12 mouse cellular contexts compared by ENCODE assay signal in the genomic region with DNA sequence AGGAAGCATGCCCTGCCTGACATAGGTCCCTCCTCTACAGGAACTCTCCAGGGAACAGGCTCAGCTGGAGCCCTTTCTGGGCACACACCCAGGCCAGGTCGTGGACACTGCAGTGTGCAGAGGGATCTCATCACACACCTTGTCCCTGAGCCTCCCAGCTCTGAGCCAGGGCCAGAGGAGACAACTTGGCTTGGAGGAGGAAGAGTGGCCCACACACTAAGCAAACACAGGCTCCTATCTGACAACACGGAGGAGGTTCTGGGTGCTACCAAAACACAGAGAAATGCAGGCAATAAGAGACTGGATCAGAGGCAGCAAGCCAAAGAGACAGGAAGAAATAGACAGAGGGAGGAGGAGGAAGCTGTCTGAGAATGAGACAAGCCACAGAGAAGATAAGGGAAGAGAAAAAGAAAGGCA. TPM values are rescaled to one million over a fixed set of nuclear protein-coding genes. Genes with fewer than 3 reads are reported as not detected.
DNase-seq lines count a peak whose midpoint lies in the region; ATAC-seq and TF ChIP-seq lines count a peak whose summit lies in the region.
"Had no signal": no experiment of that assay in that cellular context is flagged by ENCODE, and none has a peak within 500 bp of the region (broad histone marks: within the 10 kb centered on the region; RNA-seq: fewer than 3 reads in every experiment).

No protein-coding gene starts in this region.

- H3K4me3 ChIP-seq in lung, embryonic 14.5 days (ENCODE audit: low read depth, low read length): no peak overlapping the region
- H3K4me3 ChIP-seq in lung, adult 2 months (replicated peaks; ENCODE audit: extremely low read depth, low read depth, low read length): no peak overlapping the region
- H3K4me3 ChIP-seq in heart, embryonic 11.5 days (ENCODE audit: low read depth, low read length): no peak overlapping the region
- no peak overlapping the region for H3K4me3 ChIP-seq in liver, postnatal 0 days (ENCODE audit: low read depth, low read length)
- H3K4me3 ChIP-seq in cerebellum, adult 2 months (replicated peaks; ENCODE audit: insufficient read depth, low read depth, low read length): no peak overlapping the region

- TF ChIP-seq CTCF in lung, embryonic 14.5 days (IDR thresholded peaks at IDR 0.05; ENCODE audit: low read depth): no peak
- no peak for TF ChIP-seq CTCF in lung, adult 2 months (IDR thresholded peaks at IDR 0.05; ENCODE audit: insufficient read depth, low read length)
- no peak for TF ChIP-seq CTCF in liver, postnatal 0 days (IDR thresholded peaks at IDR 0.05; ENCODE audit: low read depth)
- no peak for TF ChIP-seq CTCF in cerebellum, adult 2 months (IDR thresholded peaks at IDR 0.05; ENCODE audit: borderline replicate concordance, insufficient read depth, low read depth, low read length)

- peak overlapping the region; percentile 77 for H3K27ac ChIP-seq in lung, embryonic 14.5 days (ENCODE audit: low read depth)
- H3K27ac ChIP-seq in heart, embryonic 11.5 days (ENCODE audit: low read depth, low read length): peak overlapping the region; percentile 64
- H3K27ac ChIP-seq in liver, postnatal 0 days (ENCODE audit: low read depth): peak overlapping the region; percentile 56; the same call in 1 of the 2 replicates
- no peak overlapping the region for H3K27ac ChIP-seq in cerebellum, adult 2 months (ENCODE audit: insufficient read depth, low read length)

- peak; percentile 30; the same call in 1 of the 2 replicates for ATAC-seq in lung, embryonic 14.5 days (ENCODE audit: insufficient read depth)
- ATAC-seq in heart, embryonic 11.5 days (replicated peaks; ENCODE audit: insufficient number of reproducible peaks, low FRiP score, low TSS enrichment): no peak
- peak; percentile 8; the same call in 1 of the 2 replicates for ATAC-seq in liver, postnatal 0 days
- ATAC-seq: midbrain, embryonic 16.5 days; Patski had no signal

- 0 out of 2 replicates have a peak overlapping the region, but pooled peaks have one; percentile 24 for H3K9ac ChIP-seq in lung, embryonic 14.5 days
- 0 out of 2 replicates have a peak overlapping the region, but pooled peaks have one; percentile 22 for H3K9ac ChIP-seq in heart, embryonic 11.5 days (ENCODE audit: low read depth, low read length)
- no peak overlapping the region for H3K9ac ChIP-seq in liver, postnatal 0 days (replicated peaks)

- H3K27me3 ChIP-seq in lung, embryonic 14.5 days (ENCODE audit: insufficient read depth, low read length): no peaks in the 10 kb centered on the region
- 0 out of 2 replicates have a peak, but pooled peaks cover 4% of the 10 kb centered on the region for H3K27me3 ChIP-seq in heart, embryonic 11.5 days (ENCODE audit: control insufficient read depth, insufficient read depth, low read length)
- H3K27me3 ChIP-seq in liver, postnatal 0 days (ENCODE audit: insufficient read depth, low read length): no peaks in the 10 kb centered on the region
- H3K27me3 ChIP-seq in cerebellum, adult 2 months (ENCODE audit: control insufficient read depth, insufficient read depth, low read length): no peaks in the 10 kb centered on the region
- H3K27me3 ChIP-seq: Patski had no signal

- peak; percentile 55 for DNase-seq in adrenal gland, postnatal 10 days
- DNase-seq in adrenal gland, postnatal 14 days: no peak
- DNase-seq in lung, embryonic 14.5 days: peak; percentile 65
- no peak for DNase-seq in lung, adult 2 months
- DNase-seq in liver, postnatal 0 days: no peak
- no peak for DNase-seq in layer of hippocampus, postnatal 36 days
- DNase-seq in cerebellum, adult 2 months: no peak
- DNase-seq: cerebellum, adult 11 months had no signal

- no peaks in the 10 kb centered on the region for H3K9me3 ChIP-seq in lung, embryonic 14.5 days (ENCODE audit: low read depth, low read length)
- H3K9me3 ChIP-seq in heart, embryonic 11.5 days (replicated peaks; ENCODE audit: control insufficient read depth, low read length): no peaks in the 10 kb centered on the region
- no peaks in the 10 kb centered on the region for H3K9me3 ChIP-seq in liver, postnatal 0 days (ENCODE audit: low read length)

- peaks cover 7% of the 10 kb centered on the region; the same call in 1 of the 2 replicates for H3K36me3 ChIP-seq in lung, embryonic 14.5 days (ENCODE audit: insufficient read depth)
- no peaks in the 10 kb centered on the region for H3K36me3 ChIP-seq in heart, embryonic 11.5 days (ENCODE audit: control insufficient read depth, insufficient read depth, low read length)
- no peaks in the 10 kb centered on the region for H3K36me3 ChIP-seq in liver, postnatal 0 days (replicated peaks; ENCODE audit: insufficient read depth, low read length)

- H3K4me1 ChIP-seq in lung, embryonic 14.5 days (ENCODE audit: insufficient read depth): peaks cover 25% of the 10 kb centered on the region
- H3K4me1 ChIP-seq in lung, adult 2 months (ENCODE audit: control insufficient read depth, insufficient read depth, low read length): peaks cover 28% of the 10 kb centered on the region
- H3K4me1 ChIP-seq in heart, embryonic 11.5 days (ENCODE audit: control insufficient read depth, insufficient read depth, low read length): peaks cover 30% of the 10 kb centered on the region
- H3K4me1 ChIP-seq in liver, postnatal 0 days (ENCODE audit: insufficient read depth): peaks cover 13% of the 10 kb centered on the region; the same call in 1 of the 2 replicates
- H3K4me1 ChIP-seq in cerebellum, adult 2 months (ENCODE audit: control insufficient read depth, insufficient read depth, low read length): no peaks in the 10 kb centered on the region; the same call in 1 of the 2 replicates

- WGBS in lung, embryonic 14.5 days: 7% methylated on average over 2 of the region's 2 CpGs
- WGBS in lung, adult 2 months: 6% methylated on average over 2 of the region's 2 CpGs
- 33% methylated on average over 2 of the region's 2 CpGs for WGBS in heart, embryonic 11.5 days (ENCODE audit: insufficient replicate concordance)
- WGBS in liver, postnatal 0 days (ENCODE audit: insufficient replicate concordance): 4% methylated on average over 2 of the region's 2 CpGs
- WGBS in cerebellum, adult 2 months: 28% methylated on average over 2 of the region's 2 CpGs

- H3K4me2 ChIP-seq in lung, embryonic 14.5 days: 0 out of 2 replicates have a peak overlapping the region, but pooled peaks have one; percentile 10
- H3K4me2 ChIP-seq in heart, embryonic 11.5 days: 0 out of 2 replicates have a peak overlapping the region, but pooled peaks have one; percentile 14
- H3K4me2 ChIP-seq in liver, postnatal 0 days (ENCODE audit: low read depth, low read length): no peak overlapping the region

- no peak for TF ChIP-seq EP300 in liver, postnatal 0 days (IDR thresholded peaks at IDR 0.05; ENCODE audit: low read depth)

- no peak for TF ChIP-seq POLR2A in lung, adult 2 months (IDR thresholded peaks at IDR 0.05; ENCODE audit: borderline replicate concordance, extremely low read depth, low read depth, low read length)
- no peak for TF ChIP-seq POLR2A in cerebellum, adult 2 months (IDR thresholded peaks at IDR 0.05; ENCODE audit: borderline replicate concordance, insufficient read depth, low read length)

RNA-seq across cellular contexts. Expression of a gene that starts 42.7 kb away (rescaled TPM):
- 100 to 1,000 TPM; 284 to 309 TPM for total RNA-seq in adrenal gland, postnatal 10 days (2021)
- total RNA-seq in adrenal gland, postnatal 14 days (2021): 325 and 411 TPM in 2 replicates
- polyA plus RNA-seq in lung, embryonic 14.5 days (2014; fragmentation: Nextera tagmentation; extraction: Ambion mirVana): 87.9 and 95.2 TPM in 2 replicates
- 781 and 1,078 TPM in 2 replicates for polyA plus RNA-seq in lung, adult 2 months (2012; rRNA removed)
- 71.9 and 75.6 TPM in 2 replicates for polyA plus RNA-seq in heart, embryonic 11.5 days (2014; fragmentation: Nextera tagmentation; extraction: Ambion mirVana)
- polyA plus RNA-seq in liver, postnatal 0 days (2015; fragmentation: Nextera tagmentation; extraction: Ambion mirVana): 12.1 and 12.8 TPM in 2 replicates
- total RNA-seq in layer of hippocampus, postnatal 36 days (2021): 10 to 100 TPM; 34.5 to 48.6 TPM
- 23.4 and 25.1 TPM in 2 replicates for polyA plus RNA-seq in cerebellum, adult 2 months (2012; rRNA removed)

RNA-seq across cellular contexts. Expression of a gene that starts 43.8 kb away (rescaled TPM):
- total RNA-seq in adrenal gland, postnatal 10 days (2021): 1 to 10 TPM; 3.4 to 4.3 TPM
- 3.6 and 4.1 TPM in 2 replicates for total RNA-seq in adrenal gland, postnatal 14 days (2021)
- polyA plus RNA-seq in lung, embryonic 14.5 days (2014; fragmentation: Nextera tagmentation; extraction: Ambion mirVana): 0.26 and 0.39 TPM in 2 replicates
- polyA plus RNA-seq in lung, adult 2 months (2012; rRNA removed): 1.4 and 1.6 TPM in 2 replicates
- 0.21 and 0.39 TPM in 2 replicates for polyA plus RNA-seq in heart, embryonic 11.5 days (2014; fragmentation: Nextera tagmentation; extraction: Ambion mirVana)
- polyA plus RNA-seq in liver, postnatal 0 days (2015; fragmentation: Nextera tagmentation; extraction: Ambion mirVana): 0.20 TPM in 1 of 2 replicates, not detected in the other
- total RNA-seq in layer of hippocampus, postnatal 36 days (2021): not detected
- 0.17 and 0.18 TPM in 2 replicates for polyA plus RNA-seq in cerebellum, adult 2 months (2012; rRNA removed)
- total RNA-seq: left cerebral cortex, adult 8-10 months had no signal

Comparison
In these comparisons a context has a peak if more than half of its experiments do, and no peak if none do; other contexts are left out.
1. DNase-seq: peak in adrenal gland, postnatal 10 days (single experiment) and lung, embryonic 14.5 days (single experiment); none in adrenal gland, postnatal 14 days (single experiment), lung, adult 2 months (single experiment), liver, postnatal 0 days (single experiment), layer of hippocampus, postnatal 36 days (0 of 2) and cerebellum, adult 2 months (0 of 2).